Mouse (Mus musculus) ovary, postnatal 36 days (tissue): ENCODE measurements around the gene Crygb.
A peak's percentile ranks its signal among the peaks of the same experiment; 100 is the strongest.
"Not testable (repeated sequence)": the region's sequence is repeated elsewhere in the genome, so short reads cannot be mapped to it uniquely, and the experiment has no call there.

Experiments
- DNase-seq: peaks from one replicate; pipeline ENCODE4 v3.0.0; 2022; ENCODE audit warnings: low spot score, mixed read lengths

Gene Crygb

DNA sequence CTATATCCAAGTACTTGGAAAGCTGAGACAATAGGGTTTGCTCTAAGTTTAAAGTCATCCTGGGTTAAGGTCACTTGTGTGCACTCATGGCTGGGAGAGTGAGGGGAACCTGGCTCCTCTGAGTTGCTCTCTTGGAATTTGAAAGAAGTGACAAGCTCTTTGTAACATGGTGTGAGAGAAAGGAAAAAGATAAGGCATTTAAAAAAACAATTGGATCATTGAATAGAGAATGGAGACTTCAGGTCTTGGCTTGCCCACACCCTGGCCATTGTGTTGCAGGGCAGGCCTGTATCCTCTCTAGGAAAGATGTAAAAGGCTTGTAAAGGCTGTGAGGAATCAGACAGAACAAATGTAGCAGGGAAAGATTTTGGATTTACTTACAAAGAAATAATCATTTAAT is 14.2 kb downstream of the Crygb start:
- no peak for DNase-seq

DNA sequence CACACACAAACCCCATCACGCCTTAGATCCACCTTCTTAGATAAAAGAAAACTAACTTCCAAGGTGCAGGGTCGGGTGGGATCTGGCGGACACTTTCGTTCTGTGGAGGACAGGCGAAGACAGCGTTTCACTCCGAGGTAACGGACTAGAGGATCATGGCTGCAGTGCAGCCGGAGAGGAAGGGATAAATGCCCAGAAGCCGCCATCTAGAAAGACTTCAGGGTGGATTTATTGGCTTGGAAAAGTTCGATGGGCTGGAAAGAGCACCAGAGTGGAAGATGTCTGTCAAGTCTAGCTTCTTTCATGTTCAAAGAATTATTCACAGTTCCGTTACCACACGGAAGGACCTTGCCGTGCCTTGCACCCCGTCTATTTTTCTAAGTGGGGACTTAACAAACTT is 17.9 kb downstream of the Crygb start:
- no peak for DNase-seq

DNA sequence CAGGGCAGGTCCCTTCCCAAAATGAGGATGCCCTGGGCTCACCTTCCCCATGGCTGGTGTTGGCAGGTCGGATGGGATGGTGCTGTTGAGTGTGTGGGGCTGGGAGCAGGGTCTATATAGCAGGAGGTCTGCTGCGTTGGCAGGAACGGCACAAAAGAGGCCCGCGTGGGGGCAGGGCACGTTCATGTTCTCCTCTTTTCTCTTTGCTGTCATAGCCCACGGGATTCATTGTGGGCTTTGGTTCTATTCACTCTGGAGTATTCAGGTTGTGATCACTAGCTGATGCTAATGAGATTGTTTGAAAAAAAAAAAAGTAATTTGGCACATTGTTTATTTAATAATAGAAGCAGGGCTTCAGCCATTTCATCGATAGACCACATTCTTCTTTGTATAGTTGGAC is 18.7 kb downstream of the Crygb start, which contains the start of gene Crygd:
Gene Crygd, minus strand, starts transcription at position 101 of the 400 bp plus-strand sequence.
- no peak for DNase-seq

DNA sequence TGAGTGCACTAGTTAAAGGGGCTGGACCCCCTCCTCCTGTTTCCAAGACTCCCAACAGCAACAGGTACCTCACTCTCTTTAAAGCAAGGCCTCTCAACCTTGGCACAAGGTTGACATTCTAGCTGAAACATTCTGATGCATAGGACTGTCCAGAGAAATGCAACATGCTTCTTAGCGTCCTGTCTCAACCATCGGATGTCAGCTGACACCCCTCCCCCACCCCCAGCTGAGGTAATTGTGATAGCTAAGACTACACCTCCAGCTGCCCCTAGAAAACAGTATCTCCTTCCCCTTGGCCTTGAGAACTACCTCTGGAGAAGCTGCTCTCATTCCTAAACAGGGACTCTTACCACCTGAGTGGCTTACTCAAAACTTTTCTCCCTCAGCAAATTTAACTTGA is 29.9 kb downstream of the Crygb start:
- DNase-seq: no peak

DNA sequence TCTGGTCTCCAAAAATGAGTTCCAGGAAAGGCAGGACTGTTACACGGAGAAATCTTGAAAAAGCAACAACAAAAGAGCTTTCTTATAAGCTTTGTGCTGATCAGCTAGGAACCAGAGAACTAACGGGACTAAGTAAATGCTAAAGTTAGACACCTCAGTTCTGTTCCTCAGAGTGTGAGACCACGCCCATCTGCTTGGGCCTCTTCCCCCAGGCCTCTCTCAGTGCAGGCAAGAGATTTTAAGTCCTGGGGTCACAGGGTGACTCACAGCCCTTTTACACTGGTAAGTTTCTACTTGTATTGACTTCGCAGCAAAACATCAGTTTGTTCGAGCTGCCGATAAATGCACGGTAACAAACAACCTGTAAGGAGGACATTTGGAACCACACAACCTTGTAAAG is 30.4 kb downstream of the Crygb start:
- DNase-seq: no peak

DNA sequence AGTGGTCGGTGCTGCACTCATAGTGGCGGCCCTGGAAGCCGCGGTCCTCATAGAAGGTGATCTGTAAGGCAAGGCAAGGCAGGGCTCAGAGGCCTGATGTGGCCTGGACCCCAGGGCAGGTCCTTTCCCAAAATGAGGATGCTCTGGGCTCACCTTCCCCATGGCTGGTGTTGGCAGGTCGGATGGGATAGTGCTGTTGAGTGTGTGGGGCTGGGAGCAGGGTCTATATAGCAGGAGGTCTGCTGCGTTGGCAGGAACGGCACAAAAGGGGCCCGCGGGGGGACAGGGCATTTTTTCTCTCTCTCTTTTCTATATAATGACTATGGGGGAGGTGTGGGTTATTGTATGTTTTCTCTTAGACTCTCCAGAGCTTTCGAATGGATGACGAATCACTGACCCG is 31.1 kb downstream of the Crygb start, which contains the start of gene Cryge:
Gene Cryge, minus strand, starts transcription at position 198 of the 400 bp plus-strand sequence.
- DNase-seq: not testable (repeated sequence)

DNA sequence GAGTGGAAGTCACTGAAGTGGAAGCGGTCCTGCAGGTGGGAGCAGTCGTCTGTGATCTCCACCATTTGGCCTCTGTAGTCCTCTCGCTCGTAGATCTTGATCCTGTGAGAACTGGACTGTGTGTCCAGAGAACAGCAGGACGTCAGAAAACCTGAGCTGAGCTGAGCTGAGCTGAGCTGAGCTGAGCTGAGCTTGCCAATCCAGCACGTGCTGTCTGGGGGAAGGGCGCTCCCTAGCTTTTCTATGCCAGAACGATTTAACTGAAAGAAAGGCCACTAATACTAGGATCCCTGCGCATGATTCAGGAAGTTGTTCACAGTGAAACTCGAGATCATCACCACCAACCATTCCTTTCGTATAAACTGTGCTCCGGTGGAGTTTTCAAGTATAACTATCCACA is 33.3 kb downstream of the Crygb start:
- DNase-seq: peak; percentile 51

DNA sequence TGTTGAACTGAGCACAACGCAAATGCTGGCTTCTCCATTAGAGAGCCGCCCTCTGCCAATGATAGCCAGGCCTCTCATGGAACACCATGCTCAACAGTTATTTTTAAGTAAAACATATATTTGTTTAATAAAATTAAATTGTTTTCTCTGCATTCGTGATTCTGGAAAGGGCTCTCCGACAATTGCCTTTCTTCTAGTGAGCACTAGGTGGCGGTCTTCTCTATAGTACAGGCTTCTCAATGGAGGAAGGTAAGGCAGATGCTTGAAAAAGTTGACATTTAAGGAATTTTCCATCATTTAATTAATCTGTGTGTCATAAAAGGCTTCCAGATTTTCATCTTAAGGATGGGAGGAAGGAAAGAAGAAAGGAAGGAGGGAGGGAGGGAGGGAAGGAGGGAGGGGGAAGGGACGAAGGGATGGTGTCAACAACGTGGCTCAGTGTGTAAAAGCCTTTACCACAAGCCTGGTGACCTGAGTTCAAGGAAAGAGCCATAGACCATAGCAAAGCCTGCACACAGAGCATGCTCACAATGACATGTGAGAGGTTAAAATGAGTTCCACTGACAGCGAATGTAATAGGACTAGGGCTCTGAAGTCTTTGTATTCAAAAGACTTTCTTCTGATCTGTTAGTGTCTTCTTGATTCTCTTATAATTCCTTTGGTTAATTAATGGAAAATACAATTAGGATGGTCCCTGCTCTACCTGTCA is 35.5 kb downstream of the Crygb start:
- DNase-seq: no peak

DNA sequence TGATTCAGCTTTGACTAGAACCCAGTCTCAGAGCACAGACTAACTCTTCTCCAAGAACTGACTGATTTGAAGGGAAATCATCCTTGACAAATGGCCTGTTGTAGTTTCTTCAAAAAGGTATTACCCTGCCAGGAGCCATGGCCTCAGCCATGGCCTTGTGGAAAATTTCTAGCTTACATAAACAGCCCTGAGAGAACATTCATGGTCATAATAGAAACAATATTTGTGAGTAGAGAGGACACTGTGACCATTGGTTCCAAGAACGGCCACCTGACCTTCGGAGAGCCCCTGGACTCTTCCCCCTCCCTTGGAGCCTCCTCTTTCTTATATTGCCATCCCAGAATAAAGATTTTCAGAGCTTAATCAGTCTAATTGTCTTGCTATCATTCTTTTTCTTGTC is 38.7 kb downstream of the Crygb start:
- DNase-seq: peak; percentile 54

DNA sequence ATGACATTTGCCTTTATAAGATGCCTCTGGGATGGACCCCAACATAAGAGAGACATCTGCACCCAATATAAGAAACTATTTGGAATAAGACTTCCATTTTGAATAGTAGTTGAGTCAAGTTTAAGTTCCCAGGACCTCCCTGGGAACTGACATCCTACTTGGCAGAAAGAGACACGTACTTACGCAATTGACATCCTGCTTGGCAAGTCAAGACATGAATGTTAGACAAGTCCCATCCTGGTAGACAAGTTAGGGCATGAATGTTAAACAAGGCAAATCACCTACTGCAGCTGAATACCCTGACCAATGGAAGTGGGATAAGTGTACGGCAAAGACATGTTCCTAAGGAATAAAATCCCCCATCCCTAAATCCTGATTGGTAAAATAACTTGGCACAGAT is 40.3 kb downstream of the Crygb start:
- no peak for DNase-seq

DNA sequence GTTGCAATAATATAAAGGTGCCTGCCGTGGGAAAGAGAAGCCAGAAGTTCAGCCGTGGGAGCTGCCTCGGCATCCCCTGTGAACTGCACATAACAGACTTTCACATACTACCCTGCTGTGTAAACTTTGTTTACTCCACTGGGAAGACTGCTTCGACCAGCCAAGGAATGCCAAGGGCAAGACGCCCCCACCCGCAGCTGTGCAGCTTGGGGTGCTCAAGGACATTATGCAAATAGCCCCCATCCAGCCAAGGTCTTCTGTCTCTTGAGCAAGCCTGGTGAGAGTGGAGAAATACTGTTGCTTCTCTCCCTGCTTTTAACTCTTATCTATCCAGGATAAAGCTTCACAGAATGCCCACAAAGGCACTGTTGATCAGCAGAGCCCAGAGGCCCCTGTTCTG is 41.3 kb downstream of the Crygb start:
- peak; percentile 92 for DNase-seq

DNA sequence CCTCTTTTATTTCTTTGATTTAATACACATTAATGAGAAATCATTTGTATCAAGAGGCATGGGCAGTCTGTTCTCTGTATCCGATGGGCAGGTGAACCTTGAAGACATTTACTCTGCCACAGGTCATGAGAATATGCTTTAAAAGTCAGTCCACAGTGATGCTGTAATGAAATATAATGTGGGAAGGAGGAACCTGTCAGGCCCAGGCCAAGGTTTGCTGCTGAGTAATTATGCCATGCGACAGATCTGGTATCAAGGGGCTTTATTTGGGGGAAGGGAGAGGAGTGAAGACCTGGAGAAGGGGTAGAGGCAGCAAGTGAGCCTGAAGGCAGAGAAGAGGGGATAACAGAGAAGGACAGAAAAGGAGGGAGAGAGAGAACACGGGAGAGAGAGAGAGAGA is 42.4 kb downstream of the Crygb start:
- no peak for DNase-seq

DNA sequence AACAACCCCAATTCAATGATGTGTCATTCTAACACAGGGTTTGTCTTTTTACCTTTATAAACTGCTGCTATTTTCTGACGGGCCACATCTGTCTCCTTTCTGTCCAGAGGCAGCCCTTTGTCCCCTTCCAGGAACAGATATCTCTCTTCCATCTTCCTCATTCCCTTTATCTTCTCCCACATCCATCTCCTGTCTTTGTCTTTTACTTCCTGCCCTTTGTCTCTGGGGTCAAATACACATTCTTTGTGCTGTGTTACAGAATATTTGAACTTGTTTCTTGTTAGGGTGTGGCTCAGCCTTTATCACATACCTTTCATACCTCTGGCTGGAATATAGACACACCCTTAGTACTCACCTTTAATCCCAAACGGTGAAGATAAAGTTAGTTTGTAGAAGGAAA is 44.5 kb downstream of the Crygb start:
- no peak for DNase-seq

DNA sequence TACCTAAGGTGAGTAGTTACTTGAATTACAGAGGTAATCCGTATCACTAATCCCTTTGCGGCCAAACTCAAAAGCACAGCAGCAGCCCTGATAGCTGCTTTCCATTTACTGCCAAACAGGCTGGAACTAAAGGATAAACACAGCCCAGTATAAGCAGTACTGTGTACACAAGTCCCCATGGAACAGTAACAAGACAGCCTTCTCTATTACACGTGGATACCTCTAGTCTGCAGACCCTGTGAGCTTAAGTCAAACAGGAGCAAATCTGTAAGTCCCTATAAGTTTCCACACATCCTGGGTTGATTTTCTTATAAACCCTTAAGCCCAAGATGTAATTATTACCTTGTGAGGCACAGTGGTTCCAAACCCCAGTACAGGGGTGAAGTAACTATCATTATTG is 46.6 kb downstream of the Crygb start:
- no peak for DNase-seq

DNA sequence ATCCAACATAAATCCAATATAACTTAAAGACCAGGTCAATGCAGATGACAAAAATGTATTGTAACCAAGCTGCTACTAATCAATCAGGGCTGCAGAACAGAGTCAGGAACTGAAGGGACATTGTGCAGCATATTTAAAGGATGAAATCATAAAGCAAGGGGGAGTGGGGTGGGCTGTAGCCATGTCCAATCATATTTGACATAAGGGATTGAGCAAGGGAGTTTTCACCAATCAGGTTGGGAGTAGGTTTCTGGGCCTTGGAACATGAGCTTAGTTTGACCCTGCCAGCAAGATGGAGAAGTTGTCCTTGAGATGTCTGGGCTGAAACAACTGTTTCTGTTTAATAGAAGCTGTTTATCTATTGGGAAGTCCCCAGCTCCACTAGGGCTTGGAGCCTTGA is 49.4 kb downstream of the Crygb start, which contains the start of gene Akr1cl:
Gene Akr1cl, minus strand, starts transcription at position 119 of the 400 bp plus-strand sequence.
- no peak for DNase-seq
